Mouse (Mus musculus): ENCODE results near the gene Dnah7a. TPM values are rescaled to one million over a fixed set of nuclear protein-coding genes. Genes with fewer than 3 reads are reported as not detected.
"Not testable (repeated sequence)": the region's sequence is repeated elsewhere in the genome, so short reads cannot be mapped to it uniquely, and the experiment has no call there.

Dnah7a gene
- total RNA-seq (2014; rRNA removed) (3.7 and 9.5 TPM in 2 replicates), polyA plus RNA-seq (2015; fragmentation: Nextera tagmentation; extraction: Ambion mirVana) (13.2 and 15.0 TPM in 2 replicates)

- Histone ChIP-seq H3K9me3 (ENCODE audit: low read length) (no peaks in the 10 kb centered on the region), H3K4me1 (ENCODE audit: insufficient read depth) (no peaks in the 10 kb centered on the region), H3K27me3 (ENCODE audit: insufficient read depth, low read length) (no peaks in the 10 kb centered on the region), H3K4me2 (ENCODE audit: low read depth) (peak within 1 kb of the TSS; percentile 81), H3K27ac (ENCODE audit: low read depth, low read length) (peak within 1 kb of the TSS; percentile 79), H3K9ac (peak within 1 kb of the TSS; percentile 63), H3K4me3 (ENCODE audit: low read depth, low read length) (peak within 1 kb of the TSS; percentile 62), H3K36me3 (ENCODE audit: insufficient read depth) (no peaks in the 10 kb centered on the region)
- ATAC-seq, result peak; percentile 94
- peak; percentile 74 for TF ChIP-seq CTCF (IDR thresholded peaks at IDR 0.05; ENCODE audit: low read depth)
- DNase-seq, result peak; percentile 83
- WGBS, result 12% methylated on average over 42 of the region's 42 CpGs
Measured at GRCm38 (mm10) chr1:53706431-53707361, at the start of gene Dnah7a. Dnah7a (minus strand) TSS chr1:53706784.

- not testable (repeated sequence) for H3K4me1 ChIP-seq (ENCODE audit: insufficient read depth); H3K9me3 ChIP-seq (ENCODE audit: low read length); H3K4me3 ChIP-seq (ENCODE audit: low read depth, low read length); DNase-seq; H3K27me3 ChIP-seq (ENCODE audit: insufficient read depth, low read length); H3K4me2 ChIP-seq (ENCODE audit: low read depth); ATAC-seq; H3K9ac ChIP-seq; H3K36me3 ChIP-seq (ENCODE audit: insufficient read depth); H3K27ac ChIP-seq (ENCODE audit: low read depth, low read length)
- 66% methylated on average over 2 of the region's 2 CpGs for WGBS
Measured at GRCm38 (mm10) chr1:53753501-53753900, 46.9 kb upstream of the Dnah7a start.

- no peak overlapping the region for H3K27ac ChIP-seq (ENCODE audit: low read depth, low read length)
- H3K4me2 ChIP-seq (ENCODE audit: low read depth), result no peak overlapping the region
- H3K4me1 ChIP-seq (ENCODE audit: insufficient read depth), result no peaks in the 10 kb centered on the region
- H3K36me3 ChIP-seq (ENCODE audit: insufficient read depth), result no peaks in the 10 kb centered on the region
- 77% methylated on average over 1 of the region's 1 CpGs for WGBS
- DNase-seq (no peak), ATAC-seq (no peak)
- TF ChIP-seq CTCF (IDR thresholded peaks at IDR 0.05; ENCODE audit: low read depth), result no peak
- H3K9me3 ChIP-seq (ENCODE audit: low read length), result no peaks in the 10 kb centered on the region
- H3K4me3 ChIP-seq (ENCODE audit: low read depth, low read length), result no peak overlapping the region
- H3K9ac ChIP-seq, result no peak overlapping the region
- H3K27me3 ChIP-seq (ENCODE audit: insufficient read depth, low read length), result no peaks in the 10 kb centered on the region
Measured at GRCm38 (mm10) chr1:53751144-53751543, 44.6 kb upstream of the Dnah7a start.

GRCm38 (mm10) chr1:53750697-53751096 is 44.1 kb upstream of the Dnah7a start:
- H3K4me1 ChIP-seq (ENCODE audit: insufficient read depth); ATAC-seq; H3K36me3 ChIP-seq (ENCODE audit: insufficient read depth); H3K4me2 ChIP-seq (ENCODE audit: low read depth); H3K9me3 ChIP-seq (ENCODE audit: low read length); H3K9ac ChIP-seq; H3K27me3 ChIP-seq (ENCODE audit: insufficient read depth, low read length); H3K27ac ChIP-seq (ENCODE audit: low read depth, low read length); DNase-seq; H3K4me3 ChIP-seq (ENCODE audit: low read depth, low read length): not testable (repeated sequence)
- 85% methylated on average over 7 of the region's 7 CpGs for WGBS

GRCm38 (mm10) chr1:53749881-53750385 is 43.3 kb upstream of the Dnah7a start:
- ATAC-seq; H3K4me2 ChIP-seq (ENCODE audit: low read depth): not testable (repeated sequence)
- 59% methylated on average over 1 of the region's 1 CpGs for WGBS

GRCm38 (mm10) chr1:53748571-53748970 is 42.0 kb upstream of the Dnah7a start:
- ATAC-seq, result no peak
- no peaks in the 10 kb centered on the region for H3K36me3 ChIP-seq (ENCODE audit: insufficient read depth)
- H3K9me3 ChIP-seq (ENCODE audit: low read length), result no peaks in the 10 kb centered on the region
- no peak for DNase-seq
- no peak overlapping the region for H3K27ac ChIP-seq (ENCODE audit: low read depth, low read length)
- no peak for TF ChIP-seq CTCF (IDR thresholded peaks at IDR 0.05; ENCODE audit: low read depth)
- 17% methylated on average over 10 of the region's 11 CpGs for WGBS
- H3K9ac ChIP-seq, result no peak overlapping the region
- H3K4me2 ChIP-seq (ENCODE audit: low read depth), result no peak overlapping the region
- no peak overlapping the region for H3K4me3 ChIP-seq (ENCODE audit: low read depth, low read length)
- no peaks in the 10 kb centered on the region for H3K27me3 ChIP-seq (ENCODE audit: insufficient read depth, low read length)
- H3K4me1 ChIP-seq (ENCODE audit: insufficient read depth), result no peaks in the 10 kb centered on the region

More at GRCm38 (mm10) chr1:53749881-53750385, 43.3 kb upstream of the Dnah7a start:
- not testable (repeated sequence) for DNase-seq; H3K27ac ChIP-seq (ENCODE audit: low read depth, low read length); H3K27me3 ChIP-seq (ENCODE audit: insufficient read depth, low read length); H3K4me1 ChIP-seq (ENCODE audit: insufficient read depth); H3K36me3 ChIP-seq (ENCODE audit: insufficient read depth); H3K9ac ChIP-seq; H3K9me3 ChIP-seq (ENCODE audit: low read length); H3K4me3 ChIP-seq (ENCODE audit: low read depth, low read length)

GRCm38 (mm10) chr1:53746001-53746400 is 39.4 kb upstream of the Dnah7a start:
- TF ChIP-seq CTCF (IDR thresholded peaks at IDR 0.05; ENCODE audit: low read depth), result no peak
- no peaks in the 10 kb centered on the region for H3K4me1 ChIP-seq (ENCODE audit: insufficient read depth)
- no peak for ATAC-seq
- DNase-seq, result no peak
- no peaks in the 10 kb centered on the region for H3K9me3 ChIP-seq (ENCODE audit: low read length)
- no peak overlapping the region for H3K4me3 ChIP-seq (ENCODE audit: low read depth, low read length)
- 61% methylated on average over 5 of the region's 5 CpGs for WGBS
- no peak overlapping the region for H3K27ac ChIP-seq (ENCODE audit: low read depth, low read length)
- no peaks in the 10 kb centered on the region for H3K36me3 ChIP-seq (ENCODE audit: insufficient read depth)
- no peaks in the 10 kb centered on the region for H3K27me3 ChIP-seq (ENCODE audit: insufficient read depth, low read length)
- no peak overlapping the region for H3K9ac ChIP-seq
- H3K4me2 ChIP-seq (ENCODE audit: low read depth), result no peak overlapping the region
